Comparison of ENCODE assay signal across 8 mouse cellular contexts in genomic region chr15:25796353-25796752, GRCm38 (mm10). TPM values are rescaled to one million over a fixed set of nuclear protein-coding genes. Genes with fewer than 3 reads are reported as not detected.
DNase-seq lines count a peak whose midpoint lies in the region; ATAC-seq and TF ChIP-seq lines count a peak whose summit lies in the region.

No protein-coding gene starts in this region.

- no peaks in the 10 kb centered on the region for H3K9me3 ChIP-seq in midbrain, embryonic 11.5 days (ENCODE audit: control insufficient read depth, low read length)
- no peaks in the 10 kb centered on the region for H3K9me3 ChIP-seq in midbrain, embryonic 13.5 days
- H3K9me3 ChIP-seq in stomach, postnatal 0 days (ENCODE audit: control insufficient read depth, low read length) = no peaks in the 10 kb centered on the region

- no peak overlapping the region for H3K4me2 ChIP-seq in midbrain, embryonic 11.5 days
- no peak overlapping the region for H3K4me2 ChIP-seq in midbrain, embryonic 13.5 days (replicated peaks)
- no peak overlapping the region for H3K4me2 ChIP-seq in stomach, postnatal 0 days (replicated peaks; ENCODE audit: low read depth)

- no peak overlapping the region for H3K27ac ChIP-seq in midbrain, embryonic 11.5 days (ENCODE audit: low read depth, low read length)
- H3K27ac ChIP-seq in midbrain, embryonic 13.5 days = no peak overlapping the region
- no peak overlapping the region for H3K27ac ChIP-seq in stomach, postnatal 0 days (replicated peaks)

- no peak for ATAC-seq in midbrain, embryonic 11.5 days (ENCODE audit: low FRiP score)
- no peak for ATAC-seq in midbrain, embryonic 13.5 days
- 0 out of 2 replicates have a peak, but pooled peaks have one; percentile 37 for ATAC-seq in stomach, postnatal 0 days (ENCODE audit: low FRiP score, low TSS enrichment)
- ATAC-seq in erythroid progenitor cell, adult 5-6 weeks (replicated peaks; ENCODE audit: low FRiP score, poor library complexity, severe bottlenecking) = no peak

- no peak overlapping the region for H3K9ac ChIP-seq in midbrain, embryonic 11.5 days (ENCODE audit: low read length)
- H3K9ac ChIP-seq in midbrain, embryonic 13.5 days (replicated peaks) = no peak overlapping the region
- H3K9ac ChIP-seq in stomach, postnatal 0 days (ENCODE audit: low read length) = no peak overlapping the region

- peak; percentile 64 to 75 for DNase-seq in cerebellum, postnatal 10 days
- no peak for DNase-seq in cerebellum, adult 9-11 months
- peak; percentile 90 for DNase-seq in midbrain, embryonic 11.5 days (ENCODE audit: low spot score, missing footprints)
- DNase-seq in embryo, embryonic 9.5 days (ENCODE audit: extremely low spot score) = peak; percentile 27
- peak; percentile 50 for DNase-seq in stomach, postnatal 0 days (ENCODE audit: low spot score)
- DNase-seq in frontal cortex, postnatal 25 days (ENCODE audit: low spot score in 2 of 2) = no peak

- H3K27me3 ChIP-seq in midbrain, embryonic 11.5 days (ENCODE audit: control insufficient read depth, insufficient read depth, low read length) = no peaks in the 10 kb centered on the region
- no peaks in the 10 kb centered on the region for H3K27me3 ChIP-seq in midbrain, embryonic 13.5 days
- no peaks in the 10 kb centered on the region for H3K27me3 ChIP-seq in stomach, postnatal 0 days (ENCODE audit: control insufficient read depth, insufficient read depth, low read length)

- no peaks in the 10 kb centered on the region for H3K4me1 ChIP-seq in midbrain, embryonic 11.5 days (ENCODE audit: control insufficient read depth, insufficient read depth, low read length)
- H3K4me1 ChIP-seq in midbrain, embryonic 13.5 days (replicated peaks) = no peaks in the 10 kb centered on the region
- H3K4me1 ChIP-seq in stomach, postnatal 0 days (replicated peaks; ENCODE audit: control insufficient read depth, insufficient read depth) = no peaks in the 10 kb centered on the region

- H3K36me3 ChIP-seq in midbrain, embryonic 11.5 days (ENCODE audit: control insufficient read depth, insufficient read depth, low read length) = peaks cover 47% of the 10 kb centered on the region
- peaks cover 77% of the 10 kb centered on the region for H3K36me3 ChIP-seq in midbrain, embryonic 13.5 days
- H3K36me3 ChIP-seq in stomach, postnatal 0 days (ENCODE audit: control insufficient read depth, insufficient read depth, low read length) = peaks cover 28% of the 10 kb centered on the region

- H3K4me3 ChIP-seq in midbrain, embryonic 11.5 days (ENCODE audit: low read depth, low read length) = no peak overlapping the region
- H3K4me3 ChIP-seq in midbrain, embryonic 13.5 days (replicated peaks) = no peak overlapping the region
- no peak overlapping the region for H3K4me3 ChIP-seq in stomach, postnatal 0 days (ENCODE audit: low read depth, low read length)

- no peak for TF ChIP-seq EP300 in stomach, postnatal 0 days (optimal IDR thresholded peaks at IDR 0.05)

- TF ChIP-seq CTCF in stomach, postnatal 0 days (IDR thresholded peaks at IDR 0.05; ENCODE audit: low read depth) = peak; percentile 98

- 59% methylated on average over 3 of the region's 3 CpGs for WGBS in midbrain, embryonic 11.5 days
- WGBS in midbrain, embryonic 13.5 days = 59% methylated on average over 3 of the region's 3 CpGs
- 60% methylated on average over 3 of the region's 3 CpGs for WGBS in stomach, postnatal 0 days

RNA-seq across cellular contexts. Expression of gene Retreg1, which starts 46.6 kb away (rescaled TPM):
- polyA plus RNA-seq in midbrain, embryonic 11.5 days (2014; fragmentation: Nextera tagmentation; extraction: Ambion mirVana) = 4.2 TPM in 2 replicates
- polyA plus RNA-seq in midbrain, embryonic 13.5 days (2015; fragmentation: Nextera tagmentation; extraction: Ambion mirVana) = 6.8 TPM in 2 replicates
- polyA plus RNA-seq in stomach, postnatal 0 days (2015; fragmentation: Nextera tagmentation; extraction: Ambion mirVana) = 32.8 and 33.6 TPM in 2 replicates
- total RNA-seq in erythroid progenitor cell, adult 5-6 weeks (2015; ENCODE audit: low replicate concordance) = 17.3 and 25.6 TPM in 2 replicates
- total RNA-seq in erythroid progenitor cell, adult 5-6 weeks (2017; ENCODE audit: low replicate concordance) = 9.4 and 13.4 TPM in 2 replicates

Comparison
In these comparisons a context has a peak if more than half of its experiments do, and no peak if none do; other contexts are left out.
1. DNase-seq: peak in cerebellum, postnatal 10 days (2 of 2), midbrain, embryonic 11.5 days (single experiment), embryo, embryonic 9.5 days (single experiment) and stomach, postnatal 0 days (single experiment); none in cerebellum, adult 9-11 months (single experiment) and frontal cortex, postnatal 25 days (0 of 2).